Mouse (Mus musculus): ENCODE results near the gene Grxcr1.

Gene Grxcr1

GRCm38 (mm10) chr5:68087174-68087573, 55.5 kb downstream of the Grxcr1 start:
- DNase-seq (ENCODE audit: low spot score in 2 of 2) = no peak

- DNase-seq (ENCODE audit: low spot score in 2 of 2) = no peak
These were observed 61.5 kb downstream of the Grxcr1 start for GRCm38 (mm10) chr5:68093085-68093484.

- DNase-seq (ENCODE audit: low spot score in 2 of 2) = no peak
These were observed 66.3 kb downstream of the Grxcr1 start for GRCm38 (mm10) chr5:68097665-68098624.

GRCm38 (mm10) chr5:68112430-68113036, 80.9 kb downstream of the Grxcr1 start:
- no peak for DNase-seq (ENCODE audit: low spot score in 2 of 2)

GRCm38 (mm10) chr5:68120880-68121279, 89.2 kb downstream of the Grxcr1 start:
- DNase-seq (ENCODE audit: low spot score in 2 of 2) = no peak

GRCm38 (mm10) chr5:68122883-68123282, 91.2 kb downstream of the Grxcr1 start:
- no peak for DNase-seq (ENCODE audit: low spot score in 2 of 2)

GRCm38 (mm10) chr5:68125478-68125877, 93.8 kb downstream of the Grxcr1 start:
- DNase-seq (ENCODE audit: low spot score in 2 of 2) = no peak

GRCm38 (mm10) chr5:68128421-68128820, 96.8 kb downstream of the Grxcr1 start:
- no peak for DNase-seq (ENCODE audit: low spot score in 2 of 2)

- DNase-seq (ENCODE audit: low spot score in 2 of 2) = no peak
These were observed 97.4 kb downstream of the Grxcr1 start for GRCm38 (mm10) chr5:68128821-68129608.

- DNase-seq (ENCODE audit: low spot score in 2 of 2) = no peak
These were observed 115.2 kb downstream of the Grxcr1 start for GRCm38 (mm10) chr5:68146818-68147217.

- DNase-seq (ENCODE audit: low spot score in 2 of 2) = no peak
These were observed 118.3 kb downstream of the Grxcr1 start for GRCm38 (mm10) chr5:68149946-68150345.

GRCm38 (mm10) chr5:68150347-68151043, 118.9 kb downstream of the Grxcr1 start:
- no peak for DNase-seq (ENCODE audit: low spot score in 2 of 2)

GRCm38 (mm10) chr5:68162503-68162902, 130.9 kb downstream of the Grxcr1 start:
- DNase-seq (ENCODE audit: low spot score in 2 of 2) = no peak

- DNase-seq (ENCODE audit: low spot score in 2 of 2) = no peak
These were observed 134.3 kb downstream of the Grxcr1 start for GRCm38 (mm10) chr5:68165954-68166353.
